Mouse (Mus musculus): ENCODE measurements around the gene Inf2. TPM values are rescaled to one million over a fixed set of nuclear protein-coding genes. Genes with fewer than 3 reads are reported as not detected.

Gene Inf2
- total RNA-seq, 2 experiments from 2014 or later = 11.9 to 17.2 TPM

DNA sequence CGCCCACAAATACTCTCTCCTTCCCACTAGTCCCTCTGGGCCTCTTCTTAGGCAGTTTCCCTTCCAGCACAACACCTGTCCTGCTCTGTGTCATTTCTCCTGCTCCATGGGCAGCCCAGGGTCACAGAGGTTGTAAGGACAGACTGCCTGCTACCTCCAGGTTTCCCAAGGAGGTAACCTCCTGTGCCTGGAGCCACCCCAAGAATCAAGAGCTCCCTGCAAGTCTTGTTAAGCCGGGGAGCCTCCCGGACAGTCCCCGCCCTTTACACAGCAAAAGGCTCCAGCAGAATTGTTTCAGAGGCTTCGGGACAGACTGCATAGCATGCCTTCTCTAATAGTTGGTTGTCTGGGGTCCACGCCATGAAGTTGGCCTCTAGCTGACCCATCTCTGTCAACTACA lies 37.9 kb downstream of the Inf2 start:
- DNase-seq = peak in 1 of 2 experiments; percentile 10

DNA sequence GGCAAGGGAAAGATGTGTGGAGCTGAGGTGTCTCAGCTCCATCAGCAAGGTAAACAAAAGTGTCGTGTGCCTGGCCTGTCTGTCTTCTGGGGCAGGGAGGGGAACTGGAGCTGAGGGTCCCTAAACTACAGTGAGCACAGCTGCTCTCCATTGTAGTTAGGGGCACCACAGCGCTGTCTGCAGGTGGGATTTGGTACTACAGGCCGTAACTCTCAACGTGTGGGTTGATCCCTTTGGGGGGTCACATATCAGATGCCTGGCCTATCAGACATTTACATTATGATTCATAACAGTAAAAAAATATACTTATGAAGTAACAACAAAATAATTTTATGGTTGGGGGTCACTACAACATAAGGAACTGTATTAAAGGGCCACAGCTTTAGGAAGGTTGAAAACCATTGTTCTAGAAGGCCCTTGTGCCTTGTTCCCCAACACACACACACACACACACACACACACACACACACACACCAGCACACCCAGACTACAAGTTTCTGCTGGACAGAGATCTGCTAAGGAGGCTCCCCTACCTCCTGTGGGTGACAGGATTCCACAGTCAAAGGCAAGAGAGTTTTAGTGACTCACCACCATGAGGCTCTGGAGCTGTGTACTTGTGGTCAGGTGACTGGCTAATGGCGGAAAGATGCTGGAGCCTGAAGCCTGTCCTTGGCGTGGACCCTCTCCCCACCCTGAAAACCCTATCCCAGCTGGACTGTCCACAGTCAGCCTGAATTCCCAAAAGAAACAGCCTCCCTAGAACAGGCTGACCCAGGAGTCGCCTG lies 38.7 kb downstream of the Inf2 start:
- DNase-seq = no peak

DNA sequence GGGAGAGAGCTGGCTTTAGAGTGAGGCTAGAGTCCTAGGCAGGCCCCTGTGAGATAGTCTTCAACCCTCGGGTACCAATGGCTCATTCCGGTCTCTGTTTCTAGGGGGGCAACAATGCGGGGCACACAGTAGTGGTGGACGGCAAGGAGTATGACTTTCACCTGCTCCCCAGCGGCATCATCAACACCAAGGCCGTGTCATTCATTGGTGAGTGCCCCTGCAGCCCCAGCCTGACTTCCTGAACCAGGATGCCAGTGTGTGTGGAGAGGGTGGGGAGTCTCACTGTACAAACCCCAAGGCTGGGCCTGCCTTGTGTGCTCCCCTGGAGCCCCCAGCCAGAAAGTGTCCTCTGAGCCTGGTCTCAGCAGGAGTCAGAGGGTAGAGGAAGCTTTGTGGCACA lies 39.6 kb downstream of the Inf2 start:
- DNase-seq = no peak

DNA sequence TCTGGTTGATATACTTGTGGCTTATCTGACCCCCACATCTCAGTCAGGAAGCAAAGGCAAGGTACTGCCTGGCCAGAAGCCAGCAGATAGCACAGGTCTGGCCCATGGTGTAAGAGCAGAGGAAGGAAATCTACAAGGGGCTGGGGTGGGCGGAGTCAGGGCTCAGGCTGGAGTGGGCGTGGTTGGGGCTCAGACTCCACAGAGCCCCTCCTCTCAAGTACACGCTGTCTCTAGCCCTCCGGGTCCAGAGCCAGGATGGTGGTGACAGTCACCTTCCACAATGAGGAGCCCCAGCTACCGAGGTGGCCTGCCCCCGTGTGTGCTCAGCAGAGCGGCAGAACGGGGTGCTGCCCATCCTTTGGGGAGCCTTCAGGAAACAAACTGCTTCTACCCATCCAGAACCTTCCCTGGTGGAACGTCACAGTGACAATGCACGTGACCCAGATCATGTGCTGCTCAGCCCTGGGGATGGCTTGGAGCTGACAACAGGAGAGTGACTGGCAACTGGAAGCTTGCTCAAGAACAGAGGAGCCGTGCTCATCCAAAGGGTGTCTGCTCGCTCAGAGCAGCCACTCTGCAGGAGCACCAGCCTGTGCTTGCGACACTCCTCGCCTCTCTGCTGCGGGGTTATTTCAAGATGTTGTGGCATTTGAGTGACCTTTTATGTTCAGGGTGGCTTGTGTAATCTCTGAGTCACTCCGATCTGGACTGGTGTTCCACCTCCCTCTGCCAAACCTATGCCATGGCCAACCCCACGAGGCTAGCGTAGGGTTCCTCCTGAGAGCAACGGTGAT lies 40.5 kb downstream of the Inf2 start:
- DNase-seq = peak; percentile 77 to 83

DNA sequence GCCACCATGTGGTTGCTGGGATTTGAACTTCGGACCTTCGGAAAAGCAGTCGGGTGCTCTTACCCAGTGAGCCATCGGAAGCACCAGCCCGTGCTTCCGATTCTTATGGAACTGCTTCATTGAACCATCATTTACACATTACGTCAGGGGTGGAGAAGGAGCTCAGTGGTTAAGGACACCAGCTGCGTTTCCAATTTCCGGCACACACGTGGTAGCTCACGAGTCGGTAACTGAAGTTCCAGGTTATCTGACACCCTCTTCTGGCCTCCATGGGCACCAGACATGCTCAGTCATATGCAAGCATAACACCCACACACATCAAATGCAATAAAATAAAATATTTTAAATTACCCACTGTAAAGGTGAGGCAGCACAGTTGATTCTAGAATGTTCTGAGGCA lies 41.4 kb downstream of the Inf2 start:
- no peak for DNase-seq

DNA sequence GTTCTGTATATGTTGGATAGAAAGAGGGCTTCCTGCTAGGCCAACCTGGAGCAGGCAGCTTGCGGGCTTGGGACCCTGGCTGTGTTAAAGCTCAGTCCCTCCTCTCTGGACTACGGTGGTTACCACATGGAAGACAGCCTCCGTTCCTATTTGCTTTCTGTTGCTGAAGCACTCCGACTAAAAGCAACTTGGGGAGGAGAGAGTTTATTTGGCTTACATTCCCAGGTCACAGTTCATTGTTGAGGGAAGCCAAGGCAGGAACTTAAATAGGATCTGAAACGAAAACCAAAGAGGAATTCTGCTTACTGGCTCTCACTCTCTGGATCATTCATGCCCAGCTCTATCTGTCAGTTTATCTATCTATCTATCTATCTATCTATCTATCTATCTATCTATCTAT lies 42.2 kb downstream of the Inf2 start:
- DNase-seq = no peak

DNA sequence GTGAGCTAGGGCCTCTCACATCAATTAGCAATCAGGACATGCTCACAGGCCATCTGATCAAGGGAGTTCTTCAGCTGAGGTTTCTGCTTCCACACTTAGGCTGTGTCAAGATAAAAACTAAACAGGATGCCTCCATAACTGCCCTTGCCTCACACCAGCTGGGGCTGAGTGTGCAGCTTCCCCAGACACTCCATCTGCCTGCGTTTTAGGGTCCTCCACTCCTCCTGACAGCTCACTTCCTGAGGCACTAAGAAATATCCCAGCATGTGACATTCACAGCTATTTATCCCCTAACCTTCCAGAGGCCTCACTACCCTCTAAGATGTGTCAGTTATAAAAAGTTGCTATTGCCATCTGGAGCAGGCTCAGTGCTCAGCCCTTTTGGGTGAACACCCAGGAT lies 42.9 kb downstream of the Inf2 start:
- DNase-seq = no peak

DNA sequence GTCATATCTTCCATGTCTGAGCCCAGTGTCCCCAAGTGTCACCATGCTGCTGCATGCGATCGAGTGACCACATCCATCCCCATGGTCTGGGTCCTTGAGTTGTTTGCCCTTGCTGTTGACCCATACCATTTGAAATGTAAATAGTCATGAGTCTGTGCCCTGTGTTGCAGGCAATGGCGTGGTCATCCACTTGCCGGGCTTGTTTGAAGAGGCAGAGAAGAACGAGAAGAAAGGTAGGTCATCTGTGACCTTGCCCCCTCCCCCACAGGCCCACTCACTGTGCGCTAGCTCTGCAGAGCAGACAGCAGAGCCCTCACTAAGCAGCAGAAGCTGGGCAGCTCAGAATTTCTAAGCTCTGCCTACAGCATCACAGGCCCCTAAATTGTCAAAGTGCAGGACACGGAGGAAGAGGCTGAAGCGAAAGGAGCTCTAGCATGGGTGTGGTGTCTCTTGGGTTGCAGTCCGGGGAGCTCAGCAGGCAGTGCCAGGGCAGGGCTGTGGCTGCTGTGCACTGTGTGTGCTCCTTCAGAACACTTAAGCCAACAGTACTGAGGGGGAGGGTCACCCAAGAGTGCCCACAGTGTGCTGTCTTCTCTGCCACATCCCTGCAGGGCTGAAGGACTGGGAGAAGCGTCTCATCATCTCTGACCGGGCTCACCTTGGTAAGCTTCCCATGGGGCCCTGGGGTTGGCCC lies 43.6 kb downstream of the Inf2 start:
- DNase-seq = no peak

DNA sequence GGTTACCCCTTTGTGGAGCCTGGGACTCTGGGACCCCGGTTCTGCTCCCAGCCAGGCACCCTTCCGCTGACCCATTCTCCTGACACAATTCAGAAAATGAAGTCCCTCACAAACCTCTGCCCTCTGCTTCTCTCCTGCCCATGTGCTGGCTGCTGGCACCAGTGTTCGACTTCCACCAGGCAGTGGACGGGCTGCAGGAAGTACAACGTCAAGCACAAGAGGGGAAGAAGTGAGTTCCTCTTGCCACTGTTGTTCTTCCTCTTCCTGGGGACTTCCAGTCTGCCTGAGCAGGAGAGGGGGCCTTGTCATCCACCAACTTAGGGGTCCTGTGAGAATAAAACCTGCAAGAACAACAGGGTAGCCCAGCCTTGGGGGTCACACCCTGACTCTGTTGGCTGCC lies 44.3 kb downstream of the Inf2 start:
- DNase-seq = peak in 1 of 2 experiments; percentile 64

DNA sequence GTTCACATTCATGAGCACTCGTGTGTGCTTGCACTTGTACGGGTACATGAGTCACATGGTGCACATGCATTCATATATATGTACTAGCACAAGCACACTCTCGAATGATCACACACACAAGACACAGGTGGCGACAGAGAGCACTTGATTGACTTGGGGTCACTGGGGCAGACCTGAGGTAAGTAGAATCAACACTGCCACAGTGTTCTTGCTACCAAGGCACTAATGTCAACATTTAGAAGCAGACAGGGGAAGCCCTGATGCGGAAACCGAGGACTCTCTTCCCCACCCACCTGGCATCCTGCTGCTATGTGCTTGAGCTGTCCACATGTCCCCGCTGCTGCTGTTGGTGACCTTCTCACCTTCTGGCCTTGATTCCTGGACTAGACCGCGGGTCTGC lies 45.1 kb downstream of the Inf2 start:
- DNase-seq = no peak

DNA sequence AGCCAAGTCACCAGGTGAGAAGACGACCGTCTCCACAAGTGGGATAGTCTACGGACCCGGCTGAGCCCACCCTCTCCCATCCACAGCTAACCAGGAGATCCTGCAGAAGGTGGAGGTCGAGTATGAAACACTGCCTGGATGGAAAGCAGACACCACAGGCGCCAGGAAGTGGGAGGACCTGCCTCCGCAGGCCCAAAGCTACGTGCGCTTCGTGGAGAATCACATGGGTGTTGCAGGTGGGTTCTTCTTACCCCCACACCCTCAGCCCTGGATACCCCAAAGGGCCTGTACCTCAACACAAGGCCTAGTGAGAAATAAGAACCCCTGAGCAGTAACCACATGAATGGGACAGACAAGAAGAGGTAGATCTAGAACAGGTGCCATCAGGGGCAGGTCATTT lies 50.9 kb downstream of the Inf2 start:
- DNase-seq = no peak

DNA sequence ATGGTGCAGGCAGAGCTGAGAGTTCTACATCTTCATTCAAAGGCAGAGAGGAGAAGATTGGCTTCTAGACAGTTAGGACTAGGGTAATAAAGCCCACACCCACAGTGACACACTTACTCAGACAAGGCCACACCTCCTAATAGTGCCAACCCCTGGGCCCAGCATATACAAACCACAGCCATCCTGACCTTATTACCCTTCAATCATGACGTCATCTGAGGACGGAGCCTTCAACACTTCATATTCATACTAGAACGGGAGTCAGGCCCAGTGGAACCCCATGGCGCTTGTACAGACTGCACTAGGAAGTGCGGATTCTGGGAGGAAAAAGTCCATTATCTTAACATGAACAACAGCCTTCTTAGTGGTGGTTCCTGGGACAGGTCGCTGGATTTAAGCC lies 54.5 kb downstream of the Inf2 start:
- no peak for DNase-seq

DNA sequence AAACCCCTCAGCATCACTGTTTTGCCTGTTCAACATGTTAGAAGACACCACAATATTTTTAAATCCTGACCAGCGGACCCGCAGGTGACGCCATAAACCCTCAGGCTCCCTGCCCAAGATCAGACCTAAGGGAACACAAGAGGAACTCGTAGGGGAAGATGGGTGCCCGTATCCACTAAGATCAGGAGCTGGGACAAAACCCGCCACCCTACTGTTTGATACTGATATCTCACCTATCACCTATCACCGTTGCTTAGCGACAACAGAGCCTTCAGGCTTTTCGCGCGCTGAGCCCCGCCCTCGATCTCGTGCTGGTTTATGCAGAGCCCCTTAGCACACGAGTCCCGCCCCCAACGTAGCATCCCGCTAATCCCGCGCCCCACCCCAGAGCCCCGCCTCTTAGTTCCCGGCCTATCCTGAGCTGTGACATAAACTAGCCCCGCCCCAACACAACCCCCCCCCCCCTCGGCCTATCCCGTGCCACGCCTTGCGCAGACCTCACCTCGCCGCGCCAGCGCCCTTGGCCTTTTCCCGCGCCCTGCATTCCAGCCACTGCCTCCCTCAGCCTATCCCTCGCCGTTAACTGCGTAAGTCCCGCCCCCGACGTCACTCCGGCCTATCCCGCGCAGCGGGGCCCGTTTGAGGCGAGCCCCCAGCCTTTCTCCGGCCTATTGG lies 55.7 kb downstream of the Inf2 start, which contains the start of gene Siva1:
Siva1 (plus strand) TSS at position 500 of the 675 bp plus-strand sequence.
- peak; percentile 99 to 100 for DNase-seq

DNA sequence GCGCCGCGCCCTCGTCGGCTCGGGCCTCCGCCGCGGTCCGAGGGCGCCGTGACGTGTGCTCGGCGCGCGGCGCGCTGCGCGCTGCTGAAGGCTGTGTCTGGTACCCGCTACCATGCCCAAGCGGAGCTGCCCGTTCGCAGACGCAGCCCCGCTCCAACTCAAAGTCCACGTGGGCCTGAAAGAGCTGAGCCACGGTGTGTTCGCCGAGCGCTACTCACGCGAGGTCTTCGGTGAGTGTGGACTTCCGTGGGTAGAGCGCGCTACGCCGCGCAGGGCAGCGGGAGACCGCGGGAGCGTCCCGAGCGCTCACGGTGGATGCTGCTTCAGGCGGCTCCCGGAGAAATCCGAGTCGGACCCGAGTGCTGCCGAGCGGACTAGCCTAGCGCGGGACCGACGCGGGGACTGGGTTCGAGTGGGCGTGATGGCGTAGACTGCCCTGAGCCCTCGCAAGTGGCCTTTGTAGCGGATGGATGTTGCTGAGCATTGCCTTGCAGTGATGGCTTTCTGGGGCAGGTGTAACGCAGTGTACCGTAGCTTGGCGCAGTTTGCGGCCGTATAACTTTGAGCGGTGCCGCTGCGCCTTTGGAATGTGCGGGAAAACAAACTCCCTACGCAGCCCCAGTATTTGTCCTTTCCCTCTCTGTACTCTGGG lies 56.4 kb downstream of the Inf2 start:
- DNase-seq = peak in 1 of 2 experiments; percentile 30

DNA sequence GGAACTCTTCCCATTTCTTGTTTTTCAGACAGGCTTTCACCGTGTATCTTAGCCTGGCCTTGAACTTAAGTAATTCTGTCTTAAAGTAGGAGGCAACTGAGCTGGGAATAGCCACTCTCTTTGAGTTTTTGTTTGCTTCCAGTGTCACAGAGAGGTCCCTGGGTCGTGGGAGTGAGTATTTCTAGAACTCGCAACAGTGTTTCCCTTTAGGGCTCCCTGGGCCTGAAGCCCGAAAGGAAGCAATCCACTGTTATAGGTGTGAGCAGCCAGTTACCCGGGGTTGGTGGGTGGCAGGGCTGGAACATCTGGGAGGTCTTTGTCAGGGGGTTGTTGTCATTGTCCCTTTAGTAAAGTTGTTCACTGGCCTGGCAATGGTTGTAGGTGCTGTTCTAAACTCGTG lies 57.6 kb downstream of the Inf2 start:
- DNase-seq = no peak

DNA sequence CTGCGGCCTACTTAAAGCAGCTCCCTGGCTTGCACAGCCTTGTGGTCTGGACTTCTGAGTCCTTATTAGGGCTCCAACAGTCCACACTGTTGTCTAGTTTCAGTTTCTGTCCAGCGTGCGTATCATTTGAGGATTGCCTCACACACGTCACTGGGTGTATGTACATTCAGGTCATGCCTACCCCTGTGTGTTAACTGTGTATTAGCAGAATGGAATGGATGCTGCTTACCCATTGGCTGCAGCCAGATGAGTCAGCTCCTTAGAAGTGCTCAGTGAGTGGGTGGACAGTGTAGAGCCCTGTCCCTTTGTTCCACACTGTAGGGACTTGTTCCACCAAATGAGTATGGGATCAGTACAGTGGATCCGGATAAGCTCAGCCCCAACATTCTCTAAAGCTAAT lies 59.5 kb downstream of the Inf2 start:
- DNase-seq = no peak

DNA sequence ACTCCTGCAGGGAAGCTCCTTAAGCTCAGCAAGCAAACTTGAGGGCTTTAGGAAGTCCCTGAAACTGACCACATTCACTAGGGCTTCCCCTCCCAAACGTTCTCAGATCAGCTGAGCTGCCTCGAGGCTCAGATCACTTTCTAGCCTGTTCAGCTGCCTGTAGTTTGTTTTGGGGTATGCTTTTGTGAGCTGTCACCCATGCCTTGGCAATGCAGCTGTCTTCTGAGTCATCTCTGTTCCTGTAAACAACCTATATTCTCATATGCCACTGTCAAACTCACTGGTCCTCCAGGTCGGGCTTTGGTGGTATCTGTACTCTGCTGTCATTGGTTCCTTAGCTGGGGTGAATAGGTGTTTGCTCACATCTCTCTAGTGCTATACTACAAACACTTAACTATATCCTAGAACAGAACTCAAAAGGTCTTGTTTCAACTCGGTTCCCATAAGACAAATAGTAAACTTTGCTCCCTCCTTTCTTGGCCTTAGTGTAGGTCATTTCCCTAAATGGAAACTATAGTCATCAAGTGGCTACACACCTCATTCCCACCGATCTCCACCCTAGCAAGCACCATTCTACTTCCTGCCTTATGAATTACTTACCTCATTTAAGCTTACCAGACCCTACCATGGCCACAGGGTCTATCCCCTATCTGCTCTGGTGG lies 63.3 kb downstream of the Inf2 start:
- DNase-seq = no peak

DNA sequence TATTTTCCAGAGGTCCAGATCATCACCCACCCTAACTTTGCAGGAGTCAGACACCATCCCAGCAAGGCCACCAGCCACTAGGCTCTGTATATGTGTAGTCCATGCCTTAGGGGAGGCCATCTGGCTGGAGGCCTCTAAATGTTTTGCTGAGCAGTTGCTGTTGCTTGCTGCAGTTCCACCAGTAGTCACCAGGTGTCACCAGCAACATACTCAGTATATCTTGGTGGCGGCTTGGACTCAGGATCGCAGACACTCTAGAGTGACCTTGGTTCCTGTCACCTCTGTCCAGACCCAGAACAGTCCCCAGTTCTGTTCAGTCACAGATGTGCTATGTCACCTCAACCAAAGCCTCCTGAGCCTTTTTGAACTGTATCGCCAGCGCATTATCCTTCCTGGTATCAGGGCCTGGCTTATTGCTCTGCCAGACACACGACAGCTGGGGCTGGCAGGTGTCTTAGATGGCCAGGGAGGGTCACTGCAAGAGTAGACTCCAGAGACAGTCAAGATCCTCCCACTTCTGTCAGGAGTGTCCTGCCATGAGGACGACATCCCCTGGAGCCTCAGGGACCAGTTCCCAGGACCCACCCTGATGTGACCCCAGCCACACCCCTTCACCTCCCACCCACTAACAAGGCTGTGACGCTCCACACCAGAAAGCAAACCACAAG lies 64.7 kb downstream of the Inf2 start:
- peak; percentile 88 to 95 for DNase-seq

DNA sequence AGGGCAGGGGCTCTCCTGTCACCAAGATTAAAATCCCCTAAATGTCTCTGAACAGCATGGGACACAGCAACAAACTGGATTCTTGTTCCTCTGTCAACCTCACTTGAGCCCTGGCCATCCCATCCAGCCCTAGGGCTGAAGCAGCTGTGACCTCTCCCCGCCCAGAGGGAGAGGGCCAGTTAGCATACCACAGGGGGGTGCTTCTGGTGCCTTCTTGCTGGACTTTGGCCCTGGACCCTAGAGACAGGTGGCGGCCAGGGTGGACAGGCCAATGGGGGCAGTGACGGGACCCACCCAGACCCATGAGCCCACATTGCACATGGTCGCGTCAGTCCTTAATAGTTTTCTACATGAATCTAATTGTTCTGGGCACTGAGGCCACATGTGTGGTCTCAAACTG lies 65.5 kb downstream of the Inf2 start:
- DNase-seq = no peak

DNA sequence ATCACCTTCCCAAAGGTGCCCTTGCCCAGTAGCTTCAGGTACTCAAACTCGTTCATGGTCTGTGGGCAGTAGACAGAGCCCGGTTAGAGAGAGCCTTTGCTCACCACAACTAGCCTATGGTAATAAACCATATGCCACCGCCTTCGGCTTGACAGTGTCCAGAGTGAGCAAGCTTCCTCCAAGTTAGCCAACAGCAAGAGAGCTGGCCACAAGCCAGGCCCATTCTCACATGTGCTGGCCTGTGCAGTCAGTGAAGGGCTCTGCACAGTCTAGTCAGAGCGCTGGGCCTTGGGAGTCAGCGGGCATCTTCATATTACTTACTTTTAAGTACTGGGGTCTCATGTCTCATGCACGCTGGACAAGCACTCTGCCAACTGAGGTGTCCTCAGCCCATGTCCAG lies 70.0 kb downstream of the Inf2 start:
- DNase-seq = peak; percentile 41 to 58

DNA sequence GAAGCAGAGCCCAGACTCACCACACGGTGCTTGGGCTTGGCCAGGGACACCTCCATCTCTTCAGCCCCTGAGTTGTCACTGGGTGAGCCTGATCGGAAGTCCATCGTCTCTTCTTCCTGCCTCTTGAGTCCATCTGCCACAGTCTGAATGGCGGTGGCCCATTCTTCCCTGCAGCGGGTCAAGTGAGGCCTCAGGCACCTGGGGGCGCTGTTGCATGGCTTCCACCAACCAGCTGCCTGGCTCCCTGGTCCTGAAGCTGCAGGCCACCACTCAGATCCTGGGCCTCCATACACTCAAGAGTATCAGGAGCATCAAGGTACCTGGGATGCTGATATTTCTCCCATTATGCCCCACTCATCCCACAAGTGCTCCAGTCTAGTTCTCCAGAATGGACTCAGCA lies 70.5 kb downstream of the Inf2 start:
- peak; percentile 64 to 84 for DNase-seq

All from heart, adult 18-20 months (tissue).